Mouse (Mus musculus) kidney, adult 10 weeks (tissue): ENCODE results near the gene Lingo1. TPM values are rescaled to one million over a fixed set of nuclear protein-coding genes. Genes with fewer than 3 reads are reported as not detected.

ENCODE experiments used
- polyA plus RNA-seq: library from polyadenylated mRNA; stranded (reverse); fragments of 350-450 nt; fragmentation: Illumina TruSeq; extraction: RNeasy Lipid Tissue Mini Kit (QIAGEN cat#74804); gene quantifications from one replicate; pipeline ENCODE4 v1.2.3, GENCODE M21; 2014; ENCODE audit warnings: low read depth, low replicate concordance

The Lingo1 gene
- polyA plus RNA-seq: not detected

GRCm38 (mm10) chr9:56795721-56796655 is at the start of gene Lingo1:
Gene Lingo1, minus strand, starts transcription at chr9:56796468.

Other genes starting within 250 kb of the Lingo1 start
- not detected for gene Odf3l1, start 68.2 kb upstream of the Lingo1 start, polyA plus RNA-seq
- 0.36 TPM for gene Cspg4, start 68.6 kb upstream of the Lingo1 start, polyA plus RNA-seq
- 2.1 TPM for gene Snx33, start 131.9 kb upstream of the Lingo1 start, polyA plus RNA-seq
- gene Imp3, start 141.0 kb upstream of the Lingo1 start, polyA plus RNA-seq: 46.4 TPM
- 15.0 TPM for gene Snupn, start 154.4 kb upstream of the Lingo1 start, polyA plus RNA-seq
- gene Ptpn9, start 198.5 kb upstream of the Lingo1 start, polyA plus RNA-seq: 39.8 TPM